Mouse (Mus musculus): ENCODE results near the gene 2610021A01Rik. TPM values are rescaled to one million over a fixed set of nuclear protein-coding genes. Genes with fewer than 3 reads are reported as not detected.

Gene 2610021A01Rik
- 55.9 TPM for polyA plus RNA-seq (2014; fragmentation: Illumina TruSeq; extraction: RNeasy Lipid Tissue Mini Kit (QIAGEN cat#74804); ENCODE audit: low replicate concordance)

DNA sequence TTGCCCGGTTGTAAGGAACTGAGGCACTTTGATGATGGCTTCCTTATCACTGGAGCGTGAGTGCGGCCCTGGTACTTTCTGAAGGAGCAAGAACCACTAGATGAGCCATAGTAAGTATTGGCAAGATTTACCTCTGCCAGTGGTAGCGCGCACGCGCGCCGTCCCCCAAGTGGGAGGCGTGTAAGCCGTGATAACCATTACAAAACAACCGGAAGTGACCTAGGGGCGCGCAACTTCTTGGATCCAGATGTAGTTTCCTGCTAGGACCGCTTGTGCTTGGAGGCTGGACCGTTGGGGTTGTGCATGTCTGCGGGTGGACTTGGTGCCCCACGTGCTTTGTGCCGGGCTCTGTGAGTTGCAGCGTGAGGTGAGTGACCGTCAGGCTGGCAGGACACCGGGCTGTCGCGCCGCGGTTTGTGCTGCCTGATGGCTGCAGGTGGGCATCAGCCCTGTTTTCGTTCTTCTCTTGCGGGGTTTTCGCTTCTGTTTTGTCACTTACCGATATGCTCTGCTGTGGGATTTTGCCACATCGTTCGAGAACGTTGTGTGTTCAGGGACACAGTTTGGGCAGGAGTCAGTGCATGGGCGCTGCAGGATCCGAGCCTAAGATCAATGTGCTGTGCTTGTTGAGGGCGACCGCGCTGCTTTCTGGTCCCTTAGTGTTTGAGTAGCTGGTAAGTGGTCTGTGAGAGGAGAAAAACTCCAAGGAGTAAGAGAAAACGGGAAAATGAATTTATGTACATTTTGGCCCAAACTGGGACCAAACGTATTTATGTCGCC, at the start of gene 2610021A01Rik:
Gene 2610021A01Rik (plus strand): TSS at position 197 of the 780 bp plus-strand sequence.

GRCm38 (mm10) chr7:41573562-41573961, 25.5 kb upstream of the 2610021A01Rik start, which contains the start of gene Gm6871:
TSS of gene Gm6871 (minus strand) at chr7:41573662.

GRCm38 (mm10) chr7:41632409-41633220, 33.6 kb downstream of the 2610021A01Rik start, which contains the start of gene Zfp788:
TSS of gene Zfp788 (plus strand) at chr7:41633203.

Other genes with a start within 250 kb of the 2610021A01Rik start
- gene AI987944, start 205.9 kb upstream of the 2610021A01Rik start, polyA plus RNA-seq (2014; fragmentation: Illumina TruSeq; extraction: RNeasy Lipid Tissue Mini Kit (QIAGEN cat#74804); ENCODE audit: low replicate concordance), result 52.3 TPM
- 0.48 TPM for gene Vmn2r57, start 150.5 kb upstream of the 2610021A01Rik start, polyA plus RNA-seq (2014; fragmentation: Illumina TruSeq; extraction: RNeasy Lipid Tissue Mini Kit (QIAGEN cat#74804); ENCODE audit: low replicate concordance)
- gene Gm20449, start 99.8 kb upstream of the 2610021A01Rik start, polyA plus RNA-seq (2014; fragmentation: Illumina TruSeq; extraction: RNeasy Lipid Tissue Mini Kit (QIAGEN cat#74804); ENCODE audit: low replicate concordance), result 0.19 TPM
- 26.5 TPM for gene AW146154, start 99.3 kb upstream of the 2610021A01Rik start, polyA plus RNA-seq (2014; fragmentation: Illumina TruSeq; extraction: RNeasy Lipid Tissue Mini Kit (QIAGEN cat#74804); ENCODE audit: low replicate concordance)
- not detected for gene Gm6871, start 25.6 kb upstream of the 2610021A01Rik start, polyA plus RNA-seq (2014; fragmentation: Illumina TruSeq; extraction: RNeasy Lipid Tissue Mini Kit (QIAGEN cat#74804); ENCODE audit: low replicate concordance)
- gene Zfp788, start 34.0 kb downstream of the 2610021A01Rik start, polyA plus RNA-seq (2014; fragmentation: Illumina TruSeq; extraction: RNeasy Lipid Tissue Mini Kit (QIAGEN cat#74804); ENCODE audit: low replicate concordance), result 39.0 TPM

Measured in small intestine, adult 10 weeks (tissue).